In genomic region chr6:94592710-94593109, GRCm38 (mm10) we compare ENCODE assay signal across 8 mouse cellular contexts.
DNase-seq lines count a peak whose midpoint lies in the region; ATAC-seq lines count a peak whose summit lies in the region.

No protein-coding gene starts in this region.

- no peak overlapping the region for H3K4me3 ChIP-seq in forebrain, embryonic 15.5 days
- H3K4me3 ChIP-seq in limb, embryonic 15.5 days = no peak overlapping the region

- H3K27ac ChIP-seq in forebrain, embryonic 15.5 days (replicated peaks) = peak overlapping the region; percentile 23
- peak overlapping the region; percentile 2; the same call in 1 of the 2 replicates for H3K27ac ChIP-seq in limb, embryonic 15.5 days

- WGBS in forebrain, embryonic 15.5 days = 17% methylated on average over 4 of the region's 4 CpGs
- 4% methylated on average over 4 of the region's 4 CpGs for WGBS in limb, embryonic 15.5 days

- peak; percentile 64 for DNase-seq in kidney, postnatal 10 days
- DNase-seq in kidney, postnatal 36 days = no peak
- peak; percentile 76 for DNase-seq in embryo, embryonic 11 days
- no peak for DNase-seq in urinary bladder, postnatal 14 days (ENCODE audit: low spot score)
- DNase-seq in cerebellum, postnatal 36 days = no peak

- H3K4me2 ChIP-seq in forebrain, embryonic 15.5 days (replicated peaks) = no peak overlapping the region
- H3K4me2 ChIP-seq in limb, embryonic 15.5 days = no peak overlapping the region

- no peak overlapping the region for H3K9ac ChIP-seq in forebrain, embryonic 15.5 days (replicated peaks)
- H3K9ac ChIP-seq in limb, embryonic 15.5 days = no peak overlapping the region

- ATAC-seq in forebrain, embryonic 15.5 days (replicated peaks) = peak; percentile 68; the same call in 1 of the 2 replicates
- ATAC-seq in limb, embryonic 15.5 days (ENCODE audit: insufficient number of reproducible peaks, low FRiP score, low TSS enrichment, low read depth) = 0 out of 2 replicates have a peak, but pooled peaks have one; percentile 41
- ATAC-seq in monocyte, adult 5-6 weeks (replicated peaks; ENCODE audit: insufficient number of reproducible peaks, low FRiP score, low TSS enrichment, poor library complexity, severe bottlenecking) = no peak

- H3K4me1 ChIP-seq in forebrain, embryonic 15.5 days = peaks cover 31% of the 10 kb centered on the region
- peaks cover 40% of the 10 kb centered on the region for H3K4me1 ChIP-seq in limb, embryonic 15.5 days

- no peaks in the 10 kb centered on the region for H3K27me3 ChIP-seq in forebrain, embryonic 15.5 days
- no peaks in the 10 kb centered on the region for H3K27me3 ChIP-seq in limb, embryonic 15.5 days

- H3K9me3 ChIP-seq in forebrain, embryonic 15.5 days = no peaks in the 10 kb centered on the region
- no peaks in the 10 kb centered on the region for H3K9me3 ChIP-seq in limb, embryonic 15.5 days

- no peaks in the 10 kb centered on the region for H3K36me3 ChIP-seq in forebrain, embryonic 15.5 days
- H3K36me3 ChIP-seq in limb, embryonic 15.5 days = no peaks in the 10 kb centered on the region

Comparison
In these comparisons a context has a peak if more than half of its experiments do, and no peak if none do; other contexts are left out.
1. DNase-seq: peak in kidney, postnatal 10 days (single experiment) and embryo, embryonic 11 days (single experiment); none in kidney, postnatal 36 days (0 of 2), urinary bladder, postnatal 14 days (single experiment) and cerebellum, postnatal 36 days (0 of 2).